ENCODE assay signal across 8 mouse cellular contexts in the genomic region with DNA sequence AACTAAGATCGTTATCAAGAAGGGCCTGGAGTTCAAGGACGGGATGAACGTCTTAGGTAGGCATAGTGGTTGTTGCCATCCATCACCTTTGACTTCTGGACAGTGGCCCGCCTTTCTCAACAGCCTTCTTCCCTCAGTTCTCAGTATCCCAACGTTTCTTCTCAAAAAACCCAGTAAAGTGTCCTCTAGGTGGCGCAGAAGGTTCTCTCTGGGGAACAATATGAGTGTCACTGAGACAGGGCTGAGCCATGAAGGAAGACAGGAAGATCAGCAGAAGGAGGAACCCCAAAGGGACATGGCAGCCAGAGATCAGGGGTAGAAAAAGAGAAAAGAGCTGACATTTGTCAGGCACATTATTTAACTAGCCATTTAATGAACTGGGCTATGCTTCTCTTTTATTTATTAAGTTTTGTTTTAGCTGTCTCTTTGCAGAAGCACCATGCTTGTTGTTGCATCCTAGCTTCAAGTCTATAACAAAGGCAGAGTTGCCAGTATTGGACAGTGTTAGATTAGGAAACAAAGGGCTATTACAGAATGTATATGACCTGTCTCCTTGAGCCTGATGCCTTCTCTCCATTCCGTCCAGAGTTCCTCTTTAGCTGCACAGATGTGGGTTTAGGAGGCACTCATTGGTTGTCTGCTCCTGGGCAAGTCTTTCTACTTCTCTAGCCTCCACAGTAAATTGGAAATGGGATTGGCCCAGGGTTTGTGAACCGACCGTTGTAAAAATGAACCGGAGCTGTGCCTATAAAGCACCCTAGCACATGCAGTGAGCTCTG.
DNase-seq lines count a peak whose midpoint lies in the region; ATAC-seq lines count a peak whose summit lies in the region.

No protein-coding gene starts in this region.

- H3K9ac ChIP-seq in kidney, embryonic 16.5 days (replicated peaks; ENCODE audit: low read length): no peak overlapping the region

- no peaks in the 10 kb centered on the region for H3K4me1 ChIP-seq in kidney, embryonic 16.5 days (ENCODE audit: insufficient read depth, low read length)

- ATAC-seq in kidney, embryonic 16.5 days (ENCODE audit: low FRiP score, low TSS enrichment): no peak
- peak; percentile 49 for ATAC-seq in neutrophil, adult 5-6 weeks (ENCODE audit: extremely low read depth, insufficient number of reproducible peaks, low FRiP score, poor library complexity, severe bottlenecking)

- no peak overlapping the region for H3K4me3 ChIP-seq in kidney, embryonic 16.5 days (ENCODE audit: low read length)

- H3K4me2 ChIP-seq in kidney, embryonic 16.5 days (replicated peaks; ENCODE audit: low read depth, low read length): no peak overlapping the region

- no peaks in the 10 kb centered on the region for H3K27me3 ChIP-seq in kidney, embryonic 16.5 days (ENCODE audit: insufficient read depth, low read length)

- WGBS in kidney, embryonic 16.5 days: 51% methylated on average over 10 of the region's 10 CpGs

- peak; percentile 26 for DNase-seq in kidney, adult 11 months
- peak; percentile 80 for DNase-seq in MEL-GATA-1-ER (ENCODE audit: extremely low read depth, low read depth)
- peak; percentile 72 for DNase-seq in embryo, embryonic 10 days (ENCODE audit: low spot score)
- DNase-seq in hindlimb bud, embryonic 11.5 days (ENCODE audit: extremely low spot score, low read depth, low spot score): peak; percentile 30
- DNase-seq in lung, adult 18-20 months: peak; percentile 62 to 80
- peak; percentile 44 to 48 for DNase-seq in thymus, postnatal 36 days

- no peaks in the 10 kb centered on the region for H3K36me3 ChIP-seq in kidney, embryonic 16.5 days (ENCODE audit: insufficient read depth, low read length)

- no peak overlapping the region for H3K27ac ChIP-seq in kidney, embryonic 16.5 days (ENCODE audit: low read length)

- H3K9me3 ChIP-seq in kidney, embryonic 16.5 days (ENCODE audit: low read length): no peaks in the 10 kb centered on the region

Comparison
In these comparisons a context has a peak if more than half of its experiments do, and no peak if none do; other contexts are left out.
1. DNase-seq: peak in every context shown above with its lines; median percentile 80 in MEL-GATA-1-ER; 72 in embryo, embryonic 10 days; 71 in lung, adult 18-20 months; 46 in thymus, postnatal 36 days; 30 in hindlimb bud, embryonic 11.5 days; 26 in kidney, adult 11 months.